Mouse (Mus musculus) cerebellum, postnatal 25 days (tissue): ENCODE measurements around the gene Foxred1.

ENCODE experiments used
- DNase-seq, 2 experiments: peaks; one replicate each; pipeline ENCODE4 v3.0.0; 2021; ENCODE audit warnings: mixed read lengths in 2 of 2

Gene Foxred1

DNA sequence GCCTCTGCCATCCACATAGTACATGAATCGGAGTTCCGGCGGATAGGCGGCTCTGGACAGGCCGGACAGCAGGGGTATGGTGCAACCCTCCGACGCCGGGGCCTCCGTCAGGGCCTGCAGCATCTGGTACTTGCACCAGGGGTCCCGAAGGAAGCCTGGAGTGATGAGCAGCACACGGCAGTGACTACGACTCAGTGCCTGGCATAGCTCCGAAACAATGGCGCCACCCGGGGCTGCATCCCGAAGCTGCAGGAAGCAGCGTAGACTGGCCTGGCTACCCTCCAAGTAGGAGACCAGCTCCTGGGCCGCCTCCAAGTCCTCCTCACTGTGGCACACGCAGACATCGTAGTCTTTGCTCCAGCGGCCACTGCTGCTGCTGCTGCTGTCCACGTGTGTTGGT lies 22.2 kb downstream of the Foxred1 start:
- DNase-seq, result peak; percentile 49 to 74

GRCm38 (mm10) chr9:35187351-35187903 lies 23.4 kb downstream of the Foxred1 start:
- no peak for DNase-seq

GRCm38 (mm10) chr9:35186430-35186829 lies 24.4 kb downstream of the Foxred1 start:
- no peak for DNase-seq

DNA sequence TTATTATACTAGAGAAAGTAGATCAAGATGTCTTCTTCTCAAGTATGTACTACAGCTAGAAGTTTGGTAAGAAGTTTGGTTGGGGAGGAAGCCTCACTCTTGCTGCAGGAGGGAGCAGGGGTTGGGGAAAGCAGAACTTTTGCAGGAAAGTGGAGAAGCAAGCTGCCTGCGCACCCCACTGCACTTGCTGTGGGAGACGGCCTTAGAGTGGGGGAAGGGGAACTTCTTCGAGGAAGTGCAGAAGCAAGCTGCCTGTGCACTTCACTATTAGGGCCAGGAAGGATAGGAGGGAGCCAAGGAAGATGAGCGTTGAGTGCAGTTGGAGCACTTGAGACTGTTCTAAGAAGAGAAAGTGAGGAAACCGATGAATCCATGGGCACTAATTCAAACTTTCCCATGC lies 27.5 kb downstream of the Foxred1 start:
- DNase-seq, result no peak

DNA sequence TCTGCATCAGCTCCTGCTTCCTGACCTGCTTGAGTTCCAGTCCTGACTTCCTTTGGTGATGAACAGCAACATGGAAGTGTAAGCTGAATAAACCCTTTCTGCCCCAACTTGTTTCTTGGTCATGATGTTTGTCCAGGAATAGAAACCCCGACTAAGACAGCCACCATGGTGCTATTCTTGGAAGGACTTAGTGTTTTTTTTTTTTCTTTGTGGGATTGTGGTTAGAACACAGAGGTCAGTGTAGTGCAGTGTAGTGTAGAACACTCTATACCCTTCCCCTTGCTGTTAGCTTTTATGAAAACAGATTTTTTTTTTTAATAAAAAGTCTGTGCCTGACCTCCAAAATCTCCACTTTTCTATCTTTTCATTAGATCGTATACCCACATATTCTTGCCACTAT lies 28.0 kb downstream of the Foxred1 start:
- no peak for DNase-seq

GRCm38 (mm10) chr9:35176124-35176659 lies 34.7 kb downstream of the Foxred1 start:
- DNase-seq, result no peak

DNA sequence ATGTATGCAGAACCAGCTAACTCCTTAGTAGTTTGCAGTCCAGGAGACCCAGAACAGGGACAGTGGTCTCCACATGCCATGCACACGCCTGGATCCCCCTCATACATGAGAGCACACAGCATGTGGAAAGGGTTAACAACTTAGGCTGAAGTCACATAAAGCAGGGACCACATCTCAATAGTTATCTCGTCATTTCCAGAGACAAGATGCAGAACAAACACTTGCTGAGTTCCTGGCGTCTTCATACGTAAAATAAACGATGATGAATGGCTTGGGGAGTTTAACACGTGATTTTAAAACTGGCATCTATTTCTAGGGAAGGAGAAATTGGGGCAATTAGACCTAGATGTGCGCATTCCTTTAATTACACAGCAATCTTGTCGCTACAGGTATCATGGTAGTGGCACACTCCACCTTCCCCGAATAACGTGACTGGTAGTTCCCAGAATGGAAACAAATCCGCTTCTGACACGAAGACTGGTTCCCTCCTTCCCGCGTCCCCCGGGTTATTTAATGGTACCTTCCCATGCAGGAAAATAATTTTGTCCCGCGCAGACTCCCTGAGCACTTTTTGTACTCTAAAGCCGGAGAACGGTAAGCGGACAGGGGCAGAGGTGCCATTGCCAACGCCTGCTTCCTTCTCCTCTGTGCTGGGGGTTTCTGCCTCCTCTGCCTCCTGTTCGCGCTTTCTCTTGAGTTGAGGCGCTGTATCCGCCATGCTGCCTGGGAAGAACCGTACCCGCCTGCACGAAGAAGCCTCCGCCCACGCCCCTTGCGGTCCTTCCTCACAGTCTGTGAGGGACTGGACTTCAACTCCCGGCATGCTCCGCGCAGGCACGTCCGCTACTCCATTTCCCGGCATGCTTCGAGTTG lies 35.4 kb downstream of the Foxred1 start, which contains the start of gene Dcps:
Gene Dcps (minus strand): TSS at position 811 of the 873 bp plus-strand sequence.
- peak; percentile 95 to 97 for DNase-seq

GRCm38 (mm10) chr9:35173331-35173730 lies 37.5 kb downstream of the Foxred1 start:
- no peak for DNase-seq

DNA sequence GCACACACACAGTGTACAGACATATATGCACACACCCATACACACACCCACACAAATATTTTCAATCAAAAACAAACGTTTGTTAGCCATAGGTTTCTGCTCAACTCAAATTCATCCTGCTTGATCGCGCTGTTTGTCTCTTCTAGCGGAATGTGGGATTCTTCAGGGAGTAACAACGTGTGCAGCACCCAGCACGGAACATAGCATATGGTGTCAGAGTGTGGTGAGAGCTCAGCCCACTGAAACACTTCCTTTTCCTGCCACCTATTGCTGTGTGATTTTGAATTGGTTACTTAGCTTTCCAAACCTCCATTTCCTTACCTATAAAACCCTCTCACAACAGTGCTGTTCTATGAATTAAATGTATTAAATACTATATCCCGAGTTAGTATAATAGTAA lies 40.8 kb downstream of the Foxred1 start:
- DNase-seq, result no peak

DNA sequence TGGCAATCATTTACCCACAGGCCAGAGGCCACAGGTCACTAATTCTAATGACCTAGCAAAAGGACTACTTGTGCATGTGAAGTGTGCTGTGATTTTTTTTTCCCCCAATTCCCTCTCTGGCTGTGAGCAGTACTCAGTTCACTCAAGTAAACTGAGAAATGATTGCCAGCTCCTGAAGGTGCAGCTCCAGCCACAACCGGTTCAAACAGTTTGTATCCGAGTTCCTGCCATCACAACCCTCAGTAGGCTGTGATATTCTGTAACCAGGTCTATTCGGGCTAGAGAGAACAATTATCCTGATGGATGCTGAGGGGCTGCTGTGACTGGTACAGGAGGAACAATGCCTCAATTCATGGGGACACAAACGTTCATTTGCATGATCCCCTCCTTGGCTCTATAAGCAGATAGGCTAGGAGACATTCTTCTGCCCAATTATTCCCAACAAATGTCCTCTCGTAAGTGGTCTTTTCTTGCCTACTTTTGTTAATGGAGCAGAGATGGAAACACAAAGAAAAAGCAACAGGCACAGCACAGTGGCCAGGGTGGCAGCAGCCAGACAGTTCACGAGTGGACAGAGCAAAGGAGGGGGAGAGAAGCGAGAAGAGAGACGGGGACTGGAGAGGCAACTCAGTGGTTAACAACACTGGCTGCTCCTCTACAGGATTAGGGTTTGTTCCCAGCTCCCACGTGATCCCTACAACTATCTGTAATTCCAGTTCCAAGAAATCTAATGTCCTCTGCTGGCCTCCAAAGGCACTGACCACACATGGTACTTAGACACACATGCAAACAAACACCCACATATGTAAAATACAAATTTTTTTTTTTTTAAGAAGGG lies 43.8 kb downstream of the Foxred1 start:
- no peak for DNase-seq

- DNase-seq, result peak in 1 of 2 experiments; percentile 51
Measured at GRCm38 (mm10) chr9:35166144-35166797, 44.6 kb downstream of the Foxred1 start.

DNA sequence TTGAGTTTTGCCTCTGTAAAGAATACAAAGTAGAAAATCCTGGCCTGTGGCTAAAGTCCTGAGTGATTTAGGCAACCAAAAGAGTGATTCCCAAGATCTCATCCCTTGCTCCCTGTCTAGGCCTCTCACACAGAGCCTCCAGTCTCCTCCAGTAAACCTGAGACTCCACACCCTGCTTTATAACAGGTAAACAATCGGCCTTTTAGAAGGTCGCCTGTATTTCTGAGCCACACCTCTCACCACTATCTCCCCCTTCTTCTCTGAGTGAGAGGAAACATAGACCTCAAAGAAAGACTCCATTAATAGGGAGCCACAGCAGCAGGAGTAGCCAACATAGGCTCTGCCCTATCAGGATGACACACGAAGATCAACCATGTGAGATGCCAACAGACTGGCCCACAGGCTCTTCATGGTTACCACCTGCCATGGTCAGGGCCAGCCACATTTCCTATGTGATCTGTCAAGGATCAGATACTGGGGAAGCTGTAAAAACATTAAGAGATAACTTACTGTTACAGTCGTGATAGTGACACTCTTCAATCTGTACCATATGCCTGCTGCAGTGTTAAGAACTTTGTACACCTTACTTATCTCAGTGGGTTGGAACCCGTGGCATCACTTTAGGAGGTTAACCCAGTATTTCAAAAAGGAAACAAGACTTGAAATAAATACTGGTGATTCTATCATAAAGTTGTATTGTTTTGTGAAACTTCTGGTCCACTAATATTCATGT lies 46.5 kb downstream of the Foxred1 start:
- no peak for DNase-seq

GRCm38 (mm10) chr9:35163011-35163690 lies 47.7 kb downstream of the Foxred1 start:
- DNase-seq, result peak; percentile 87 to 89

DNA sequence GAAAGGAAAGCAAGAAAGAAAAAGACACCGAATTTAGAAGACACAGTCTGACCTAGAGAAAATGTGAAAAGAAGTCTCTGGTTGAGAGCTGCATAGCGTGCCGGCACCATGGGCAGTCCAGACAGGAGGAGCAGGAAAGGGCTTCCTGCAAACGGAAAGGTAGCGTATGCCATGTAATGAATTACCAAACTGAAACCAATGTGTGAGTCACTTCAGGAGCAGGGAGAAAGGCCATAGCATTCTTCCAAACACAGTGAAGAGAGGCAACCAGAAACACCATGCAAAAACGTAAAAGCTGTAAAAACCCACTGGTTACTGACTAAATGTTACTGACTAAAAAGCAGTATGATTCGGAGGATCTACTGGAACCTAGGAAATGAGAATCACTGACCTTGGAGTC lies 49.1 kb downstream of the Foxred1 start:
- no peak for DNase-seq

DNA sequence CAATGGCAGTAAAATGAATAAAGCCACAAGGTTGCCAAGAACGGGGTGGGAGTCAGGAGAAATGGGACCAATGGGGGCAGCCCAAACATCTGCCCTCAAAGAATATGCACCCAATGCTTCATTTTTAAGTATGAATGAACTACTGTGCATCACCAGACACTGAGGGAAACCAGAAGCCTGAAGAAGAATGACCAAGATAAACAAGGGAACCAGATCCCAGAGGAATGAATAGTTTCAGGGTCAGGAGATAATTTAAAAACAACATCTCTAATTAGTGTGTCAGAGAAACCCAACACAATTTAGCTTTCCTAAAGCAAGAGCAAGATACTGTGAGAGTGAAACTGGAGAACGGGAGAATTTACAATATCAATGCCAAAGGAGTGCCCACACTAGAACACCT lies 50.2 kb downstream of the Foxred1 start:
- DNase-seq, result no peak

- no peak for DNase-seq
Measured at GRCm38 (mm10) chr9:35158477-35158876, 52.4 kb downstream of the Foxred1 start.

DNA sequence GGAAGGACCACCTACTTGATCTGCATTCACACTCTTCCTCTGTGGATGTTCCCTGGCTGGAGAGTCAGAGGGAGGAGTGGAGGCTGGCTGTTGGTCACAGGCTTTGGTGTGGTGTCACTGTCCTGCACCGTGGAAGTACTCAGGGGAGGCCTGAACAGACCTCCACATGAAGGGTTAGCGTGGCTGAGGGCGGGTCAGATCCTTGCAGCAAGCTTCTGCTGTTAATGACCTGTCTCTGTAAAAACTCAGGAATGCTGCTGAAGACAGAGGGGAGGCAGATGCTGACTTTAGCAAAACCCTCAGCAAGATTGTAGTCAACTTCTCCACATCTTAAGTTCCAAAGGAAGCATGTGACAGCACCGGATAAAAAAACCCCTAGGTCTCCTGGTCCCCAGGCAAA lies 54.0 kb downstream of the Foxred1 start:
- DNase-seq, result no peak

- DNase-seq, result no peak
Measured at GRCm38 (mm10) chr9:35156002-35156710, 54.7 kb downstream of the Foxred1 start.
